Mouse (Mus musculus) right cerebral cortex, postnatal 10 days (tissue): ENCODE data around the gene Csn2.

ENCODE experiments used
- DNase-seq, 2 experiments: peaks; one replicate each; pipeline ENCODE4 v3.0.0; 2021; ENCODE audit warnings: low spot score in 2 of 2

The Csn2 gene

DNA sequence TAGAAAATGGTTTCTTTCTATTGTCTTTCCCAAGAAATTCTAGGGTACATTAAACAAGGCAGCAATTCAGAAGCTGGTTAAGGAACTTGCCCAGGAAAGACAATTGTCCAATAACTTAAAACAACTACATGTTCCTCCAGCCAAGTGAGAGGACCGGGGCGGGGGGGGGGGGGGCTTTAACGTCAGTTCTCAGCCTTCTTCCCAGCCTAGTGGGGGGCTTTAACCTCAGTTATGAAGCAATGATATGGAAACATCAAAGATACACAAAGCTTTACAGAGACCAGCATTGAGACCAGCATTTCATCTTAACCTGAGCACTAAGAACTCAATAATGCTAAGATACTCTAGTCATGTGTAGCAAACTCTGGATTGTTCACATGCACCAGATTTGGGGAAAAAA, at the start of gene Csn2:
Gene Csn2, minus strand, starts transcription at position 101 of the 400 bp plus-strand sequence.
- no peak for DNase-seq

GRCm38 (mm10) chr5:87734821-87735220, 35.4 kb upstream of the Csn2 start:
- DNase-seq: no peak

DNA sequence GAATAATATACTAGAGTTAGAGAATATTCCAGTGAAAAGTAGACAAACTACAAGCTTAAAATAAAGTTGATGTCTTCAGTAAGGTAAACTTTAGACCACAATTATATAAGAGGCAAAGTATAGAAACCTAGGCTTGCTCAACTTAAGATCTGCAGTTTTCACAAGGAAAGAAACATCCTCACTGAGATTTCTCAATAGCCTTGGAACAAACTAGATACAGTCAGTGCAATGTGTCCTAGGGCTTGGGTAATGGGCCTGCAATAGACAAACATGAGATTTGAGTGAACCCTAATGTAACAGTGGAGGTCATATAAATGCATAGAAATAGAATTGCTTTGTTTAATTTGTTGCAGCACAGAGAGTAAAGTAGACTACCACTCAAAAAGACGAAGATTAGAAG, 6.5 kb upstream of the Csn2 start:
- DNase-seq: no peak

DNA sequence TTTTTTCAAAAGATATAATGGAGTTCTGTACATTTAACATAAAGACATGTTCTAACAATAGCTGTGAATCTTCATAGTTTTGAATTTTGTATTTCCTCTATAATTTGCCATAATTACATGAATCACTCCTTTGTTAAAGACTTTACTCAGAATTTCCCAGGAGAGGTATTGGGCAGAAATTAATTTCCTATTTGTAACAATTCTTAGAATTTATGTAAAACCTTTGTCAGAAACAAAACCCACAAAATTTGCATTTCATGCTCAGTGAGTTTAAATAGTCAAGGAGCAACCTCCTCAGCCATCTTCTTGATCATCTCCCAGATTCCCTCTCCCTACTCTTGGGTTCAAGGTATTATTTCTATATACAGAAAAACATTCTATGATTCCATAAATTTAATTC, 33.5 kb downstream of the Csn2 start, which contains the start of gene Csn1s1:
Gene Csn1s1, plus strand, starts transcription at position 301 of the 400 bp plus-strand sequence.
- DNase-seq: no peak

DNA sequence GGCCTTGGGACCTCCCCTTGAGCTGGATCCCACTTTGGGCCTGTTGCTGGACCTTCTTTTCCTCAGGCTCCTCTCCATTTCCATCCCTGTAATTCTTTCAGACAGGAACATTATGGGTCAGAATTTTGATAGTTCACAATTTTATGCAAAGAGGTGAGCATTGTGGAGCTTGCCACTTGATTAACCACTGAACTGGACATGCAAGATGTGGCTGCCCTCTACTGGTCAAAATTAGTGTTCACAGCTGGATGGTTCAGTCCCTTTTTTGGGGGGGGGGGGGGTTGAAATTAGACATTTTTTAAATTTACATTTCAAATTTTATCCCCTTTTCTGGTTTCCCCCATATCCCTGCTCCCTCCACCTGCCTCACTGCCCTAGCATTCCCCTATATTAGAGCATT, 56.6 kb downstream of the Csn2 start:
- no peak for DNase-seq
